Mouse (Mus musculus) activated CD4-positive, CD25-positive, alpha-beta regulatory T cell (primary cell): ENCODE results near the gene Evi2a. TPM values are rescaled to one million over a fixed set of nuclear protein-coding genes. Genes with fewer than 3 reads are reported as not detected.

ENCODE experiments used
- polyA plus RNA-seq, 2 experiments: library from polyadenylated mRNA; unstranded; fragments of 100-300 nt; shearing (Covaris generic); gene quantifications; one replicate each; pipeline ENCODE4 v1.2.1; 2017

Gene Evi2a
- 10 to 100 TPM; 28.2 to 33.4 TPM for polyA plus RNA-seq

DNA sequence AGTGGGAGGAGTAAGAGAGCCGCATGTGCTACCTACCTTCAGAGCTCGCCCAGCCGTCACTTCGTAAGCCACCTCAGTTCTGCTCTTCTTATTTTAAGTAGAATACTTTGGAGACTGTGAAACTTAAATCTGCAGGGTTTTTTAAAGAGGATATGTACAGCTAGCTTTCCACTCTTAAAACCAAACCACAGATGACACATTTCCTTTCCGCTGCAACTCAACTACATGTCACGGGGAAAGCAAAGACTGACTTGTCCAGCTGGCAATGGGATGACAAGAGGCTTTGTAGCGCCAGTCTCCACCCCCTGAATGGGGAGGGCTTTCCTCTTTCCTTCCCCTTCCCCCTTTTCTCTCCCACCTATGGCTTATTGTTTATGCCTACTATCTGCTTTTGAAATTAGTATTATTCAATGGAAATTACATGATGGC lies at the start of gene Evi2a, which contains the start of gene Evi2:
TSS of gene Evi2a (minus strand) at position 277 of the 429 bp plus-strand sequence.
TSS of gene Evi2 (minus strand) at position 257 of the 429 bp plus-strand sequence.

DNA sequence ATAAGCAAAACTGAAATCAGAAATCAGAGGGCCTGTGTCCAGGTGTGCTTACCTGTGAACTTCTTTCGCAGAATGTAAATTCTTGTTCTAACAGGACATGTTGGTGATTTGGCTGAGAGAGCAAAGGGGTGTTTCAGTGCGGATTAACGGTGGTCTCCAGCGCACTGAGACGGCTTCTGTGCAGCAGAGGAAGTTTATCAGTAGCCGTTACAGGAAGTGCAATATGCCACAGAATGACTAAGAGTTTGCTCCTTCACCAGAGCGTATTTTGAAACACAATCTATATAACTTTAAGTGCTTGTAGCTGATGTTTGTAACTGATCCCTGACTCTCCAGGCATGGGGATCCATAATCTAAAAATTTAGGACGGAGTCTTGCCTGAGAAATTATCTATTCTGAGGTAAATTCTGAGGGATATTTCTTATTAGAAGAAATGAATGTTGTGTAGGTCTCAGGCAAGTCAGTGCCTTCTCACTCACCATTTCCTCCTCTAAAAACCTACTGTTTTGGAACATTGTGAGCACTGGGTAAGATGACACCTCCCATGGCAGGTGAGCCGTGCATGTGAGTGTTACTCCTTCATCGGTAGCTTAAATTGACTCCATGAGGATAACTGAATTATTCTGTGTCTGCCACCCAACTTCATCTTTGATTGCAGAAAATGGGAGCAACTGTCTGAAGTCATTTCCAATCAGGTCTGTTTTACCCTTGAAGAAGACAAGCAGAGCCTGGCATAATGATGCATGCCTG lies 6.7 kb downstream of the Evi2a start, which contains the start of gene Evi2b:
TSS of gene Evi2b (minus strand) at position 203 of the 750 bp plus-strand sequence.

DNA sequence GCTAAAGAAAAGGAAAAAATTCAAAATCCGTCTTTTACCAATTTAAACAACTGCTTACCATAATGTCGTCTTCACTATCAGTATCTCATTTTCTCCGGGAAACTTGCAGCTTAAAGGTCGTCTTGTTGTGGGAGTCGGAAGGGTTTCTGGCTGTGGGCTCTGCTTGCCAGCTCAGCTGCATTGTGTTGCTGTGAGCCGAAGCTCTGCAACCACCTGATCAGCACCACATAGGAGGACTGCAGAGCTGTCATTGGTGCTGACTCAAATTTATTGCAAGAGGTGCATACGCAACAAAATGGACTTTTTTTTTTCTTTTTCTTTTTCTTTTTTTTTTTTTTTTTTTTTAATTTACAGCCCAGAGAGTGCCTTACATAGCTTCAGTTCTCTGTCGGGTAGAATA lies 26.6 kb downstream of the Evi2a start, which contains the start of gene Omg:
TSS of gene Omg (minus strand) at position 240 of the 400 bp plus-strand sequence.

Other genes with a start within 250 kb of the Evi2a start
- under 1 TPM in 1 of 2 experiments, not detected in 1; 0.25 TPM for gene Gm9964, start 233.7 kb downstream of the Evi2a start, polyA plus RNA-seq
- 1 to 10 TPM; 1.3 to 2.1 TPM for gene Nf1, start 190.9 kb downstream of the Evi2a start, polyA plus RNA-seq
- not detected for gene Omg, start 26.5 kb downstream of the Evi2a start, polyA plus RNA-seq
- 10 to 100 TPM; 59.4 to 66.3 TPM for gene Evi2b, start 6.8 kb downstream of the Evi2a start, polyA plus RNA-seq
- gene Evi2, start within 50 bp of the Evi2a start, polyA plus RNA-seq = 1 to 10 TPM; 3.2 to 4.1 TPM
- gene Rab11fip4, start 60.6 kb upstream of the Evi2a start, polyA plus RNA-seq = 10 to 100 TPM; 16.5 to 24.6 TPM